Mouse (Mus musculus) brain, embryonic 14.5 days (tissue): Measurements from ENCODE around the gene H2afy. TPM values are rescaled to one million over a fixed set of nuclear protein-coding genes. Genes with fewer than 3 reads are reported as not detected.
A peak's percentile ranks its signal among the peaks of the same experiment; 100 is the strongest.

Experiments used
- DNase-seq: peaks from one replicate; pipeline ENCODE4 v3.0.0-alpha.2; 2011; ENCODE audit warnings: low read depth
- CTCF ChIP-seq: fragments of 200-500 bp; IDR thresholded peaks from 2 replicates; pipeline ENCODE4 v1.5.1; 2012; ENCODE audit warnings: inconsistent platforms, mild to moderate bottlenecking, moderate library complexity, borderline replicate concordance; ENCODE audit not compliant: insufficient read depth, insufficient read length; ENCODE audit errors: extremely low read depth
- POLR2A ChIP-seq: fragments of 200-500 bp; IDR thresholded peaks from 2 replicates; pipeline ENCODE4 v1.6.1; 2012; ENCODE audit warnings: mild to moderate bottlenecking, inconsistent platforms, borderline replicate concordance; ENCODE audit not compliant: poor library complexity, insufficient read depth, insufficient read length, severe bottlenecking; ENCODE audit errors: extremely low read depth
- polyA plus RNA-seq: library from polyadenylated mRNA; depleted of rRNA; stranded (reverse); fragments of >200 nt; gene quantifications from 2 replicates; pipeline ENCODE4 v1.2.3, GENCODE M21; 2012

The H2afy gene
- polyA plus RNA-seq, 1 experiment = 317 TPM

DNA sequence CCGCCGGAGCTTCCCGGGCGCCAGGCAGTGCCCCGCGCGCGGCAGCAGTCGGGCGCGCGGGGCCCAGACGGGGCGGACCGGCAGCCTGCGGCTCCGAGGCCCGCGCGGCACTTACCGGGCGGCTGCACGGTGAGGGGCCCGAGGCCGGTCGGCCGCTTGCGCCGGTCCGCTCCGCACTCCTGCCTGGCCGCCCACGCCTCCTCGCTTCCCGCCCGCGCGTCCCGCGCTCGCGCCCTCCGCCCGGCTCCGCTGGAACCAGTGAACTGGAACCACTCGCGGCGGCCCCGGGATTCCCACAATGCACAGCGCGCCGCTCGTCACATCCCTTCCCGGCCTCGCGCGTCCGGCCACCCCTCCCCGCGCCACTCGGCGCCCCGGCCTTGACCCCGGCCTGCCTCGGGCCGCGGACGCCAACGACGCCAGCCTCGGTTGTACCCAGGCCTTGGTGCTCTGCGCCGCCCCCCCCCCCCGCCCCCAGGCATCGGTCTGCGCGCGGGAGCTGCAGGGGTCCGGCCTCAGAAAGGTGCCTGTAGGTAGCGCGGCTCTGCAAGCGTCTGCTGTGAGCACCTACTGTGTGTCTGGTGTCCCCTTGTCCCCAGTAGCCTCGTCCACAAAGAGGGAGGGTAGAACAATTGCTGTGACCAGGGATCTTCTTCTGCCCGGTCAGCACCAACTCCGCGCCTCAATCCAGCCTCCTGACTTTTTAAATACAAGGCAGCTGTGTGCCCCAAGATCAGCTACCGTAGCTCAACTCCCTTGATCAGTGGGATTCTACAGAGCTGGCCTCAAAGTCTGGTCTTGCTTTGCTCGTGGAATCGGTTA lies 719 bp downstream of the H2afy start:
- peak; percentile 89 for DNase-seq
- TF ChIP-seq CTCF (no peak), POLR2A (peak; percentile 93)

DNA sequence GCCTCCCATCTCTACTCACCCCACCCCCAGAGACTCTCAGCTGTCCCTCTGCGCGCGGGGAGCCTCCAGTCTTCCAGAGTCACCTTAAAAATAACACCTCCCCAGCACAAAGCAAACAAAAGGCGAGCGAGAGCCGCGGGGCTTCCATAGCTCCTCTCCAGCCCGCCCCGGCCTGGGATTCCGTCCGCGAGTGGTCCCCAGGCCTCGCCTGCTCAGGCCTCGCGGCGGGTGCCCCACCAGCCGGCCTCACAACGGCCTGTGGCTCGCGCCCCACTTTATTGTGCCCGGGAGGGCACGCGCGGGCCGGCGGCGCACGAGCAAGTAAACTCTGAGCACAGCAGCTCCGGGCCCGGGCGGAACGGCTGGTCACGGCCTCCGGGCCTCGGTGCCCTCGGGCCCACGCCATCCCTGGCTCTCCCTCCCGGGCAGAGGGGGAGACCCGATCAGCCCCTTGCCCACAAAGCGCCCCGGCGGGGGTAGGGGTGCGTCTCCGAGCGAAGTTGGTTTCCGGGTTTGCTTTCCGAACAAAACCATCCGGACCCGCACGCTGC lies 1.5 kb downstream of the H2afy start:
- no peak for TF ChIP-seq CTCF
- 0 out of 2 replicates have a peak, but pooled peaks have one; percentile 14 for TF ChIP-seq POLR2A
- peak; percentile 39 for DNase-seq

DNA sequence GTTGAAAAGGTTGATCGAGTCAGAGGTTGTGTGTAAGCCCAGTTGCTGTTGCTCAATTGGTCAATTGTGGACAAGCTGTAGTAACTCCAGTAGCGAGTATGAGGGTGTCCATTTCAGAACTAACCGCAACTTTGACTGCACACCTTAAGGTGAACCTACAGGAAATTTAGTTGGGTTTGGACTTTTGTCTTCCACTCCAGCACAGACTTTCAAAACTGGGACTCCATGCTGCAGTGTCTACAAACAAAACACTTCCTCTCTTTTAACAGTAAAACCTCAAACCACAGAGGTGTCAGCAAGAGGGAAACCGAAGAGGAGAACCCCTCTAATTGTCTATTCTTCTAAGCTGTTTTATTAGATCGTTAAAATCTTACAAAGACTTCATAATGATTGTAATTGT lies 2.1 kb downstream of the H2afy start:
- no peak for DNase-seq
- no peak for TF ChIP-seq POLR2A
- TF ChIP-seq CTCF = no peak

DNA sequence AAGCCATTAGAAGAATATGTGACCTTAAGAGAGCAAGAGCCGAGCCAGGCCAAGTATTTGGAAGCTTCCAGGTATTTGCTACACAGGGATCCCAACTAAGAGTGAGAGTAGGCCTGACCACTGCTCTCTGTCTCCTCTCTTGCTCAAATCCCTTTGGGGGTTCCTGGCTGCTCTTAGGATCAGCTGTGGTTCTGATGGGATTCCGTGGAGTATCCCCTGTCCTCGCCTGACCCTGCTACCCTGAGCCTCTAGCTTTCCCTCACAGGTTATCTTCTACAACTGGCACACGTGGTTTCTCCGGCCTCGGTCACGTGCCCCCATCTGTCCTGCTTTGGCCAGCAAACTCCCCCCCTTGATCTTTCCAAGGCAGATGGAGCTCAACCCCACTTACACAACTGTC lies 3.2 kb downstream of the H2afy start:
- DNase-seq = no peak
- no peak for TF ChIP-seq CTCF
- TF ChIP-seq POLR2A = no peak

DNA sequence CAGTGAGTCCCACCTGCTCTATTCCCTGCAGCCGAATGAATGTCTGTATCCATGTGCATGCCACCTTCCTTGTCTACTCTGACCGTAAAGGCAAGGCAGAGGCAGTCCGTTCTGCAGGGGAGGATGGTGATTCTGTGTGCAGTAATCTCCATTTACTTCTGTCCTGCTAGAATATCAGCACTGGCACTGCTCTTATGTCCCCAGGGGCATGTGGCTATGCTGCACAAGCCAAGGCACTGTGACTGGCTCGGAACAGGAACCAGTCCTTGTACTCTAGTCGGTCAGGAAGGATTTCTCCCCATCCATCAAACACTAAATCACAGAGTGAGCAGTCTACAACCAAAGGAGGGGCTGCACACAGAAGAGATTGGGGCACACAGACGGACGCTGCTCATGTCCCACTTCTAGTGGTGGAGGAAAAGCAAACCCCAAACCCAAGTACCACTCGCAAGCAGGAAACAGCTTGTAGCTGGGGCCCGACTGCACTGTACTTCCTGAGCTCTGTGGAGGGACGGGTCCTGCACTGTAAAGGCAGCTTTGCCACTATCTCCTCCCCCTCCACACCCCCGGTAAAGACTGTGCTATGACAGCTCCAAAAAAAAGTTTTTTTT lies 3.7 kb downstream of the H2afy start:
- no peak for DNase-seq
- TF ChIP-seq POLR2A = no peak
- no peak for TF ChIP-seq CTCF

DNA sequence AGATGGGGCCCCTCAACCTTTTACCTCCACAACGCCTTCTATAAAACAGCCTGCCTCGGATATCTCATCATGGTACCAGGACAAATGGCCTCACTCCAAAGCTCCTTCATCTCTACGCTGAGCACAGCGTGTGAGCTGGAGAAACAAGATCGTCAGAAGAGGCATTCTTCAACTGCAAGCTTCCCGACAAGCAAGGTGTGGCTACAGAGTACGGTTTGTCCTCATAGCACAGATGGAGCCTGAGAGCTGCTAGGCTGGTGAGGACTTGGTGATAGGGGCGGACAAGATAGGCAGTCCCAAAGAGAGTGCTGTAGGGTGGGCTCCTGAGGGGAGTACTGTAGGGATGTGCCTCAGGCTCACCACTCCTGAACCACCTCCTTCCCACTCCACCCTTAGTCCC lies 5.6 kb downstream of the H2afy start:
- no peak for DNase-seq
- TF ChIP-seq CTCF (no peak), POLR2A (no peak)

DNA sequence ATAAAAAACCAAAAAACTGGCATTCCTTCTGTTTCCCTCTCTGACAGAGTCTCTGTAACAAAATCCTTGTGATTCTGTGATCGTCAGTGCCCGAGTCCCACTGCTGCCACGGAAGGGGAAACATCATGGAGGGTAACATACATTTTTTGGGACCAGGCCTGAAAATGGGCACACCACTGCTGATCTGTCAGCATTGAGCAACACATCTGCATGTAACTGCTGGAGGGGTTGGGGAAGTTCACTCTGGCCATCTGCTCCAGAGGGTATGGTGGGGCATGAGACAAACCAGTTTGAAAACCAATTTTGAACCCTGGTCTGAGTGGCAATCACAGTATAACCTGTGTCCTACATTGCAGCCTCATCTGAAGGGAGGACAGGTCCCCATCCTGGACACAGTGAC lies 6.6 kb downstream of the H2afy start:
- no peak for TF ChIP-seq POLR2A
- DNase-seq = no peak

DNA sequence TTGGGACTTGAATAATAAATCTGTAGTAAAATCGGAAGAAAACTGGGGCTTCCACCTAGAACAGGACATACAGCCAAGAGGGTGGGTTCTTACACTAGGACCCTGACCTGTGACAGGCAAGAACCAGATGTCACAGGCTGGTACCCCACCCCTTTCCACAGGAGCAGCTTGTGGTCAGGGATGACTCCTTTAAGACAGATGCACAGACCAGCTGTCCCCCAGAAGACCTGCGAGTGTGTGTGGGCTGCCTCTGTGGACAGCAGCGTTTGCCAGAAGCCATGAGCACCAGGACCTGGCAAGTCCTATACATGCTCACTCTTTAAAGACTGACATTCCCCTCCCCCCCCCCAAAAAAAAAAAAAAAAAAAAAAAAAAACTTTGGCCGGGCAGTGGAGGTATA lies 7.1 kb downstream of the H2afy start:
- TF ChIP-seq CTCF (no peak), POLR2A (no peak)
- DNase-seq = no peak

DNA sequence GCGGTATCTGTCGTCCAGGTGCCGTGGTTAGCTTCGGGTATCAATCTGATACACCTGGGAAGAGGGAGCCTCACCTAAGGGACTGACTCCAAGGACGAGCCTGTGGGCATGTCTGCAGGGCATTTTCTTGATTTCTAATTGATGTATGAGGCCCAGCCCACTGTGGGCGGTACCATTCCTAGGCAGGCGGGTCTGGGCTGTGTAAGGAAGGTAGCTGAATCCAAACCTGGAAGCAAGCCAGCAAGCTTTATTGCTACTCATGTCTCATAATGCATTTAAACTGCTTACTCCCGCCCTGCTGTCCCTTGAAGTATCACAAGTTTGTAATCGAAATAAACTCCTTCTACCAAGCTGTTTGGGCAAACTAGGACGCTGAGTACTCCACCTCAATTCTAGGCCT lies 10.5 kb downstream of the H2afy start:
- no peak for DNase-seq
- TF ChIP-seq POLR2A (no peak), CTCF (no peak)

DNA sequence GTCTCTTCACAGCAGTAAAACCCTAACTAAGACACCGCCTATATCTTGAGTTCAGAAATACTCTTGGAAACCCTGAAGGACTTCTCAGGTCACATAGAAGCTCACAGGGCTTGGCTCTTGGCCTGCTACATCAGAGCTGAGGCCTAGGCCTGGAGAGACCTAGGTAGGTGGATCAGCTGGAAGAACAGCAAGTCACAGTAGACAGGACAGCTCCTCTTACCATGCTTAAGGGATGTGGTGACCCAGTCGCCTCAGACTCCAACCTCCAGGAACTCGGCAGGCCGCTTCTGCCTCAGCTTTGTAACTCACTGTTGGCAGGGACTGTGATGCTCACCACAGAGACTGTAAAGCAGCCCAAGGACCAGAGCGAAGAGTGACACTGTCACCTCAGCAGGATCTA lies 13.1 kb downstream of the H2afy start:
- TF ChIP-seq CTCF (no peak), POLR2A (no peak)
- DNase-seq = no peak

DNA sequence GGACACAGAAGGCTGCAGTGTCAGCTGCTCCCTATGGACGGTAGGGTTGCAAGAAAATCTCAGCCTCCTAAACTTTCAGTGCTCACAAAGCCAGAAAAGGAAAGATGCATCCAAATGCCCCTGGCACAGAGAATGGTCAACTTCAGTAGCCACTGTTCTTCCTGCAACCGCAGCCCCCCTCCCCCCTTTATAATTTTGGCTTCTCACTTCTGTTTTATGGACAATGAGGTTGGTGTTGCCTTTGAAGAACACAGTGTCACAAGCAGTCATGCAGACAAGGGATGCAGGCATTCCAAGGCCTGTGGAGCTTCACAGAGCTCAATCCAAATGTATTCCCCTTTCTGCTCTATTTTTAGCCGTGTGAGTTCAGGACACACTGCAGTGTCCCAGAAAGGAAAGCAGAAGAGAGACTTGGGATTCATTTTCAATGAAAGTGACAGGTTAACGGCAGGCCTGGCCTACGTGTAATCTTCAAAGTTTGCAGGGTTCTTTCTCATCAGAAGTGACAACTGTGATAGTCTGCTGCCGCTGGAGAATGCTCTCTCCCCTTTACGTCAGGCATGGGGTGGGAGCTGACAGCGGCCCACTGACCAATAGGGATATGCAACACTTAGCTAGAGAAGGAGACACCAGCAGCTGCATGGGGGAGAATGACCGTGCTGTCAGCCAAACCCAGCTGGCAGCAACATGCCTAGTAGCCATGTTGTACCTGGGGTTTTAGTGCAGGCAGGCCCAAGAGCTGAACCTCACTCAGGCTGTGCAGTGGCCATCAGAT lies 18.0 kb downstream of the H2afy start:
- DNase-seq = no peak
- TF ChIP-seq POLR2A (no peak), CTCF (no peak)

DNA sequence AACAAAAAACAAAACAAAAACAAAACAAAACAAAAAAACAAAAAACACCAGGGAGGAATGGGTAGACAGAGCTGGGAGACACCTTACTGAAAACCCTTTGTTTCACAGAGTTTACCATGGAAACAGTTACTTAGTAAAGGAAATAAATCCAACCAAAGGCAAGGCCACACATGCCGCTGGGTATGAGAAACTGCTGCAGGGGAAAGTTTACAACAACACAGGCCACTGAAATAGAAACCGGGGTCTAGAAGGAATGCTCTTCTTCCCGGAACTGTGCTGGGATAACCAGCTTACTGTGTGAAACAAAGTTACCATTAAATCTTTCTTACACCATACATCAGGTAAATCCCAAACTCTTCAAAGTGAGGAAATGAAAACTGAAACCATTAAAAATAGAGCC lies 20.3 kb downstream of the H2afy start:
- no peak for DNase-seq
- TF ChIP-seq CTCF (no peak), POLR2A (no peak)

DNA sequence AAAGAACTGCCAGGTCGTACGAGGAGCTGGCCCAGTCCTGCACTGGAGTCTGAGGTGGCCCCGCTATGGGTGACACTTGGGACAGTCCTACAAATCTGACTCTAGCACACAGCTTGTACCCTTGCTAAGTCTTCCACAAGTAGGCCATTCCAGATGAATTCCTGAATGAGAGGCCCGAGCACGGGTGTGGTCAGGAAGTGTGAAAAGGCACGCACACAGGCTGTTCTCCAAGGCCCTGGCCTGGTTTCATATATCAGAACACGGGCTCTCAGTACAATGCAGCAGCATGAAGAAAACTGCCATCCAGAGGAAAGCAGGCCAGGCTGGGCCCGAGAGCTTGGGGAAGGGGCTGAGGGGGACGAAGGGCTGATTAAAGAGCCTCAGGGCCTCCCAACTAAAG lies 20.8 kb downstream of the H2afy start:
- TF ChIP-seq CTCF = no peak
- TF ChIP-seq POLR2A = no peak
- no peak for DNase-seq

DNA sequence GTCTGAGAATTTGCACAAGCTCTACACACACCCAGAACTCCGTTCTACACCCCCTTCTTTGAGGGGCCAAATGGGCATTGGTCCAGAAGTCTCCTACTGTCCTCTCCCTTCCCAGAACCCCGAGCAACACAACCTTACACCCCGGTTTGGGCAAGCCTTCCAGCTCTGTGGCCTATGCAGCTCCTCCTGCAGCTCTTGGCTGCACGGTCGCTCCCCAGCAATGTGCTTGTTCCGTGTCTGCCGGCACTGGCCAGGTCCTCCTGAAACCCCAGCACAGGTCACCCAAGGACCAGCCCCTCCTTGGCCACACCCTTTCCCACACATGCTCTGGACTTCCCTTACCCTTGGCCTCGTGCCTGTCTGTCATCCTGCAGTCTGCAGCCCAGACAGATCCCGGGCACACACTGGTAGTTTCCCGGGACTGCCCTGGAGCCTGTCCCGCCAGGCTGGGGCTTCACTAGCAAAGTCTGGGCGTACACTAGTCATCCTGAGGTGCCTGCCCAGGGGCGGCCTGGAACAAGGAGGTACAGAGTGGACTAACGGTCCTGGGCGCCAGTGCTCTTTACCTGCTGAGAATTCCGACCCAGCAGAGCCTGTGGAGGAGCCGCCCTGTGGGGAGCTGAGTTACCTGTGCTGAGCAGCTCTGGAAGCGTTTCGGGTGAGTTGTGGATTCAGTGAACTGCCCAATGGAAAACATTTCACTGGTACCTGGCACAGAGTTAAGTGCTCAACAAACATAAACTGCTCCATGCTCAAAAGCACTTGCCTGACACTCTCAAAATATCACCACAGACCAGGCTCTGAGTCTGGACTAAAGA lies 22.5 kb downstream of the H2afy start:
- DNase-seq = no peak
- TF ChIP-seq POLR2A (no peak), CTCF (no peak)
